Mouse (Mus musculus): ENCODE data around the gene Acot8.

Gene Acot8

GRCm38 (mm10) chr2:164781876-164782275 lies 22.8 kb downstream of the Acot8 start:
- no peak for DNase-seq (ENCODE audit: low spot score)

GRCm38 (mm10) chr2:164779481-164780086 lies 25.1 kb downstream of the Acot8 start, which contains the start of gene Tnnc2:
Gene Tnnc2, minus strand, starts transcription at chr2:164779967.
- DNase-seq (ENCODE audit: low spot score): no peak

- no peak for DNase-seq (ENCODE audit: low spot score)
Observed at GRCm38 (mm10) chr2:164778809-164779208, 25.9 kb downstream of the Acot8 start.

GRCm38 (mm10) chr2:164778015-164778287 lies 26.7 kb downstream of the Acot8 start:
- no peak for DNase-seq (ENCODE audit: low spot score)

GRCm38 (mm10) chr2:164777246-164778014 lies 27.3 kb downstream of the Acot8 start:
- no peak for DNase-seq (ENCODE audit: low spot score)

GRCm38 (mm10) chr2:164776801-164777200 lies 27.9 kb downstream of the Acot8 start:
- DNase-seq (ENCODE audit: low spot score): no peak

GRCm38 (mm10) chr2:164776130-164776529 lies 28.6 kb downstream of the Acot8 start:
- DNase-seq (ENCODE audit: low spot score): no peak

- DNase-seq (ENCODE audit: low spot score): no peak
Observed at GRCm38 (mm10) chr2:164773989-164774364, 30.7 kb downstream of the Acot8 start.

- no peak for DNase-seq (ENCODE audit: low spot score)
Observed at GRCm38 (mm10) chr2:164773229-164773988, 31.3 kb downstream of the Acot8 start.

GRCm38 (mm10) chr2:164771123-164771522 lies 33.6 kb downstream of the Acot8 start:
- no peak for DNase-seq (ENCODE audit: low spot score)

GRCm38 (mm10) chr2:164770279-164770678 lies 34.4 kb downstream of the Acot8 start:
- no peak for DNase-seq (ENCODE audit: low spot score)

- DNase-seq (ENCODE audit: low spot score): peak; percentile 97
Observed at GRCm38 (mm10) chr2:164769258-164770037, 35.2 kb downstream of the Acot8 start, which contains the start of gene Ube2c. Gene Ube2c, plus strand, starts transcription at chr2:164769898.

- DNase-seq (ENCODE audit: low spot score): no peak
Observed at GRCm38 (mm10) chr2:164767812-164768540, 36.7 kb downstream of the Acot8 start.

GRCm38 (mm10) chr2:164765841-164766240 lies 38.8 kb downstream of the Acot8 start:
- no peak for DNase-seq (ENCODE audit: low spot score)

- DNase-seq (ENCODE audit: low spot score): no peak
Observed at GRCm38 (mm10) chr2:164762593-164762992, 42.1 kb downstream of the Acot8 start.

GRCm38 (mm10) chr2:164761971-164762370 lies 42.7 kb downstream of the Acot8 start:
- DNase-seq (ENCODE audit: low spot score): no peak

GRCm38 (mm10) chr2:164761502-164761901 lies 43.2 kb downstream of the Acot8 start:
- DNase-seq (ENCODE audit: low spot score): peak; percentile 54

GRCm38 (mm10) chr2:164760059-164760833 lies 44.4 kb downstream of the Acot8 start:
- peak; percentile 47 for DNase-seq (ENCODE audit: low spot score)

- no peak for DNase-seq (ENCODE audit: low spot score)
Observed at GRCm38 (mm10) chr2:164758692-164759091, 46.0 kb downstream of the Acot8 start.

GRCm38 (mm10) chr2:164757841-164758240 lies 46.8 kb downstream of the Acot8 start:
- no peak for DNase-seq (ENCODE audit: low spot score)

- DNase-seq (ENCODE audit: low spot score): no peak
Observed at GRCm38 (mm10) chr2:164754800-164755199, 49.9 kb downstream of the Acot8 start.

Data from spleen, adult 12 weeks (tissue).